9 mouse cellular contexts compared by ENCODE assay signal in the genomic region with DNA sequence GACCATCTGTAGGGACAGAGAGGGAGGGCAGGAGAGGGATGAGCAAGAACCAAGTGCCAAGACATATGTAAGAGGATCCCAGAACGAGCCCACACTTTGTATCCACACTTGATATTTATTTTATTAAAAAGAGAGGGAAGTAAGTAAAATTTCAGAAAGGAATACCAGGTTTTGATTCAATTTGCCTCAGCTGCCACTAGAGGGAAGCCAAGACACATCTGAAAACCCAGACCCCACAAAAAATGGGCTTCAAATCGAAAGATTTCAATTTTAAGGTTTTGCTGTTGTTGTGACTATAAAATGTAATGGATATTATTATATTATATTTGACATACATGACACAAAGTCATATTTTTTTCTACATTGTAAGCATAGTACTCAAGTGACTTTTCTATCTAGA.
DNase-seq lines count a peak whose midpoint lies in the region; ATAC-seq and TF ChIP-seq lines count a peak whose summit lies in the region.
"Had no signal": no experiment of that assay in that cellular context is flagged by ENCODE, and none has a peak within 500 bp of the region (broad histone marks: within the 10 kb centered on the region; RNA-seq: fewer than 3 reads in every experiment).

No protein-coding gene starts in this region.

- no peak overlapping the region for H3K9ac ChIP-seq in intestine, postnatal 0 days (ENCODE audit: low read depth, low read length)
- no peak overlapping the region for H3K9ac ChIP-seq in intestine, embryonic 16.5 days (ENCODE audit: low read depth, low read length)
- H3K9ac ChIP-seq in midbrain, embryonic 14.5 days (replicated peaks; ENCODE audit: low read length): no peak overlapping the region
- no peak overlapping the region for H3K9ac ChIP-seq in midbrain, embryonic 15.5 days

- no peak overlapping the region for H3K27ac ChIP-seq in intestine, postnatal 0 days (ENCODE audit: low read depth, low read length)
- no peak overlapping the region for H3K27ac ChIP-seq in intestine, embryonic 16.5 days (ENCODE audit: low read length)
- no peak overlapping the region for H3K27ac ChIP-seq in midbrain, embryonic 14.5 days (replicated peaks; ENCODE audit: low read depth, low read length)
- no peak overlapping the region for H3K27ac ChIP-seq in midbrain, embryonic 15.5 days

- WGBS in intestine, postnatal 0 days: 21% methylated on average over 2 of the region's 2 CpGs
- 23% methylated on average over 2 of the region's 2 CpGs for WGBS in intestine, embryonic 16.5 days
- WGBS in midbrain, embryonic 14.5 days: 23% methylated on average over 2 of the region's 2 CpGs
- WGBS in midbrain, embryonic 15.5 days: 22% methylated on average over 2 of the region's 2 CpGs

- no peak overlapping the region for H3K4me2 ChIP-seq in intestine, postnatal 0 days (replicated peaks; ENCODE audit: low read depth)
- H3K4me2 ChIP-seq in intestine, embryonic 16.5 days (ENCODE audit: low read depth, low read length): no peak overlapping the region
- H3K4me2 ChIP-seq in midbrain, embryonic 14.5 days (ENCODE audit: low read length): no peak overlapping the region
- no peak overlapping the region for H3K4me2 ChIP-seq in midbrain, embryonic 15.5 days

- ATAC-seq in intestine, postnatal 0 days: no peak
- ATAC-seq in intestine, embryonic 16.5 days: no peak
- ATAC-seq in midbrain, embryonic 14.5 days (ENCODE audit: low FRiP score, low TSS enrichment): no peak
- ATAC-seq in midbrain, embryonic 15.5 days (replicated peaks): no peak

- no peaks in the 10 kb centered on the region for H3K27me3 ChIP-seq in intestine, postnatal 0 days (replicated peaks; ENCODE audit: control insufficient read depth, insufficient read depth, low read length)
- H3K27me3 ChIP-seq in intestine, embryonic 16.5 days (replicated peaks; ENCODE audit: control insufficient read depth, insufficient read depth, low read length): no peaks in the 10 kb centered on the region; the same call in 1 of the 2 replicates
- no peaks in the 10 kb centered on the region for H3K27me3 ChIP-seq in midbrain, embryonic 14.5 days (ENCODE audit: control insufficient read depth, insufficient read depth, low read length)
- H3K27me3 ChIP-seq in midbrain, embryonic 15.5 days (replicated peaks): no peaks in the 10 kb centered on the region
- H3K27me3 ChIP-seq in splenic B cell, adult 2 months (ENCODE audit: control insufficient read depth, insufficient read depth, low read length, poor library complexity, severe bottlenecking): no peaks in the 10 kb centered on the region

- no peaks in the 10 kb centered on the region for H3K36me3 ChIP-seq in intestine, postnatal 0 days (ENCODE audit: control insufficient read depth, insufficient read depth)
- H3K36me3 ChIP-seq in intestine, embryonic 16.5 days (ENCODE audit: control insufficient read depth, insufficient read depth, low read length): no peaks in the 10 kb centered on the region
- no peaks in the 10 kb centered on the region for H3K36me3 ChIP-seq in midbrain, embryonic 14.5 days (ENCODE audit: control insufficient read depth, insufficient read depth, low read length)
- no peaks in the 10 kb centered on the region for H3K36me3 ChIP-seq in midbrain, embryonic 15.5 days (replicated peaks)
- H3K36me3 ChIP-seq in splenic B cell, adult 2 months (ENCODE audit: control insufficient read depth, insufficient read depth, low read length, poor library complexity, severe bottlenecking): no peaks in the 10 kb centered on the region

- no peaks in the 10 kb centered on the region for H3K9me3 ChIP-seq in intestine, postnatal 0 days (ENCODE audit: control insufficient read depth)
- no peaks in the 10 kb centered on the region for H3K9me3 ChIP-seq in intestine, embryonic 16.5 days (ENCODE audit: control insufficient read depth, low read length)
- H3K9me3 ChIP-seq in midbrain, embryonic 14.5 days (ENCODE audit: control insufficient read depth, low read length): peaks cover 3% of the 10 kb centered on the region; the same call in 1 of the 2 replicates
- no peaks in the 10 kb centered on the region for H3K9me3 ChIP-seq in midbrain, embryonic 15.5 days

- no peaks in the 10 kb centered on the region for H3K4me1 ChIP-seq in intestine, postnatal 0 days (replicated peaks; ENCODE audit: control insufficient read depth, insufficient read depth, low read length)
- H3K4me1 ChIP-seq in intestine, embryonic 16.5 days (ENCODE audit: control insufficient read depth, insufficient read depth, low read length): no peaks in the 10 kb centered on the region
- peaks cover 9% of the 10 kb centered on the region; the same call in 1 of the 2 replicates for H3K4me1 ChIP-seq in midbrain, embryonic 14.5 days (ENCODE audit: control insufficient read depth, insufficient read depth, low read length)
- peaks cover 13% of the 10 kb centered on the region for H3K4me1 ChIP-seq in midbrain, embryonic 15.5 days

- H3K4me3 ChIP-seq in intestine, postnatal 0 days (ENCODE audit: low read depth, low read length): no peak overlapping the region
- H3K4me3 ChIP-seq in intestine, embryonic 16.5 days (ENCODE audit: low read length): no peak overlapping the region
- no peak overlapping the region for H3K4me3 ChIP-seq in midbrain, embryonic 14.5 days (replicated peaks; ENCODE audit: low read depth, low read length)
- H3K4me3 ChIP-seq in midbrain, embryonic 15.5 days: no peak overlapping the region
- H3K4me3 ChIP-seq: erythroblast, embryonic 14.5 days had no signal

- DNase-seq in midbrain, embryonic 14.5 days: peak; percentile 80
- peak; percentile 51 for DNase-seq in brain, adult 2 months (ENCODE audit: low read depth, low spot score)
- DNase-seq in splenic B cell, adult 2 months (ENCODE audit: low read depth, low spot score): peak; percentile 2
- DNase-seq in ovary, adult 18-20 months (ENCODE audit: low spot score): no peak
- DNase-seq: thymus, postnatal 14 days had no signal

- peak; percentile 81 for TF ChIP-seq CTCF in intestine, postnatal 0 days (IDR thresholded peaks at IDR 0.05; ENCODE audit: low read depth)
